Mouse (Mus musculus) kidney, embryonic 16.5 days (tissue): ENCODE data around the gene Asl. TPM values are rescaled to one million over a fixed set of nuclear protein-coding genes. Genes with fewer than 3 reads are reported as not detected.

Experiments
- ATAC-seq: fragments of 200-750 bp; cut with Nextera tagmentation; 2 replicates; pipeline ENCODE4 v1.8.0; 2017; ENCODE audit warnings: moderate TSS enrichment; ENCODE audit not compliant: low FRiP score, low TSS enrichment
- H3K27ac ChIP-seq: fragments of 300-500 bp; sonication (generic); 2 replicates; pipeline ENCODE4 v1.5.1; 2014; ENCODE audit warnings: low read length
- H3K27me3 ChIP-seq: fragments of 300-500 bp; sonication (generic); 2 replicates; pipeline ENCODE4 v1.6.1; 2014; ENCODE audit warnings: low read length, control low read depth, mixed read lengths; ENCODE audit not compliant: insufficient read depth
- H3K36me3 ChIP-seq: fragments of 300-500 bp; sonication (generic); 2 replicates; pipeline ENCODE4 v1.6.1; 2014; ENCODE audit warnings: low read length, control low read depth, mixed read lengths; ENCODE audit not compliant: insufficient read depth
- H3K4me1 ChIP-seq: fragments of 300-500 bp; sonication (generic); 2 replicates; pipeline ENCODE4 v1.6.1; 2014; ENCODE audit warnings: low read length, control low read depth, mixed read lengths; ENCODE audit not compliant: insufficient read depth
- H3K4me2 ChIP-seq: fragments of 300-500 bp; sonication (generic); replicated peaks from 2 replicates; pipeline ENCODE4 v1.6.1; 2014; ENCODE audit warnings: low read depth, low read length
- H3K4me3 ChIP-seq: fragments of 300-500 bp; sonication (generic); 2 replicates; pipeline ENCODE4 v1.5.1; 2014; ENCODE audit warnings: mild to moderate bottlenecking, low read length
- H3K9ac ChIP-seq: fragments of 300-500 bp; sonication (generic); replicated peaks from 2 replicates; pipeline ENCODE4 v1.6.1; 2014; ENCODE audit warnings: low read length
- H3K9me3 ChIP-seq: fragments of 300-500 bp; sonication (generic); 2 replicates; pipeline ENCODE4 v1.6.1; 2016; ENCODE audit warnings: low read length, control low read depth
- WGBS: fragments of 180-500 bp; shearing (Covaris S2); extraction: QIAGEN DNeasy Blood & Tissue Kit; methylation state at CpG from one replicate; pipeline ENCODE4 v1.1.7; 2014; 5-methylcytosine and 5-hydroxymethylcytosine counted together
- polyA plus RNA-seq: library from polyadenylated mRNA; unstranded; fragments of >200 nt; fragmentation: Nextera tagmentation; extraction: Ambion mirVana; gene quantifications from 2 replicates; pipeline ENCODE4 v1.2.1, GENCODE M21; 2015

Asl gene
- polyA plus RNA-seq, 1 experiment from 2014 or later = 73.9 TPM

DNA sequence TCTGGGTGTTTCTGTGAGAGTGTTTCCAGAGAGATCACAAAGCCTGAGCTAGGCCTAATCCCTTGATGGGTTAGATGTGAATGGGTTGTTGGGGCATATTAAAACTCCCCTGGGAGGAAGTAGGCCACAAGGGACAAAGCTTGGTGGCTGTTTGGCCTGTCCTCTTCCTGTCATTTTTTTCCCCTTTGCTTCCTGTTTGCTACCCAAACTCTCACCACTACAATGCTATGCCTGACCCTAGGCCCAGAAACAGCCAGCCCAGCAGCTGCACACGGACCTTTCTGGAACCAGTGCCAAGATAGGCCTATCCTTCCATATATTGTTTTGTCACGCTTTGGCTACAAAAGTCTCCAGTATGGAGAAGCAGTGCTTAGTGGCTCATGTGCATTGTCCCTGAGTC lies 33.0 kb upstream of the Asl start:
- Histone ChIP-seq H3K4me3 (no peak overlapping the region), H3K4me1 (peaks cover 6% of the 10 kb centered on the region), H3K9me3 (no peaks in the 10 kb centered on the region), H3K27me3 (no peaks in the 10 kb centered on the region), H3K4me2 (no peak overlapping the region), H3K36me3 (0 out of 2 replicates have a peak, but pooled peaks cover 18% of the 10 kb centered on the region), H3K27ac (peak overlapping the region; percentile 70), H3K9ac (no peak overlapping the region)
- 53% methylated on average over 2 of the region's 2 CpGs for WGBS
- peak; percentile 60; the same call in 1 of the 2 replicates for ATAC-seq

DNA sequence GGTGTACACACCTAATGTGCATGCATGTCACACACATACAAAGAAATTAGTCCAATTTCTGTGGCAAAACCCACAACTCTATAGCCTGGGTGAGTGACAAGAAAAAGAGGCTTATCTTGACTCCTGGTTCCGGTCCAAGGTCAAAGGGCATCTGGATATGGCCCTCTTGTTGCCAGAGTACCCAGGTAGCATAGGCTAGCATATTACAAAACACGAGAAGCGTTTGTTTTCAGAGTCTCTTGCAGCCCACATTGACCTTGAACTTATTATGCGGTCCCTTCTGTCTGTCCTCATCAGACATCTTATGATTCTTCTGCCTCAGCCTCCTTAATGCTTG lies 31.2 kb upstream of the Asl start:
- Histone ChIP-seq H3K4me2 (no peak overlapping the region), H3K4me3 (no peak overlapping the region), H3K4me1 (peaks cover 6% of the 10 kb centered on the region), H3K36me3 (0 out of 2 replicates have a peak, but pooled peaks cover 18% of the 10 kb centered on the region), H3K9me3 (no peaks in the 10 kb centered on the region), H3K27ac (no peak overlapping the region), H3K9ac (no peak overlapping the region), H3K27me3 (no peaks in the 10 kb centered on the region)
- 93% methylated on average over 4 of the region's 4 CpGs for WGBS
- ATAC-seq = no peak

DNA sequence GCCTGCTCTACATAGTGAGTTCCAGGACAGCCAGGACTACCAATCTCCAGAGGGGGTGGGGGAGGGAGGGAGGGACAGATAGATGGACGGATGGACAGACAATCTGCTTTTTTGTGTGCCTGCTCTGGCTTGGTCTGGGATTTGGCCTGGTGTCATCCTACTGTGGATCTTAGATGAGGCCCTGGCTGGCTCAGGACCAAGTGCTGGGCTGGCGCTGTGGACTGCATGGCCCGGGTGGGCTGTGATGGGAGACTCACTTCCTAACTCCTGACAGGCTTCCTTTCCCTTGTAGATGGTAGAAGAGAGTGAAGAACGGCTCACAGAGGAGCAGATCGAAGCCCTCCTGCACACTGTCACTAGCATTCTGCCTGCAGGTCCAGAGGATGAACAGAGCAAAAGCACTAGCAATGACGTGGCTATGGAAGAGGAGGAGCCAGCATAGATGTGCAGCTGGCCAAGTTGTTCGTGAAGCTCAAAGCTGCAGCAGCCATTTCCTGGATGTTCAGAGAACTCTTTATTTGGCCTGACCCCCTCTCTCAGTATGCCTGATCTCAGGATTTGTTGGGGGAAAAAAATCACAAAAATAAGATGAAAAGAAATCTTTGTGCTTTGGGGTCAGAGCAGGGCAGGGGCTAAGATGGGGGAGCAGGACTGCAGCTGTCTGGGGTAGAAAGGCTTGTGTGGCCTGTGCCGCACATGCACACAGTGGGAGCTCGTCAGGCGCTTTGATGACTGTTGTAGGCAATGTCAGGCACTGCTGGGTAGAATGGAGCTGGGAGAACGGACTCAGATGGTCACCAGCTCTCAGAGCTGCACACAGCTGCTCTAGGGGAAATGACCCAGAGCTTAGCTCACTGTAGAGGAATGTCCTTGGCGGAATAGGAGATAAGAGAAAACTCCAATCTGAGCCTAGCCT lies 30.6 kb upstream of the Asl start:
- Histone ChIP-seq H3K9ac (no peak overlapping the region), H3K4me2 (no peak overlapping the region), H3K4me3 (no peak overlapping the region), H3K27ac (peak overlapping the region; percentile 44; the same call in 1 of the 2 replicates), H3K4me1 (peaks cover 6% of the 10 kb centered on the region), H3K27me3 (no peaks in the 10 kb centered on the region), H3K9me3 (no peaks in the 10 kb centered on the region), H3K36me3 (peaks cover 18% of the 10 kb centered on the region; the same call in 1 of the 2 replicates)
- peak; percentile 61 for ATAC-seq
- WGBS = 79% methylated on average over 12 of the region's 12 CpGs

- H3K27ac ChIP-seq = no peak overlapping the region
- no peak overlapping the region for H3K4me2 ChIP-seq
- H3K4me1 ChIP-seq = peaks cover 6% of the 10 kb centered on the region; the same call in 1 of the 2 replicates
- WGBS = 90% methylated on average over 2 of the region's 2 CpGs
- H3K4me3 ChIP-seq = no peak overlapping the region
- H3K9me3 ChIP-seq = no peaks in the 10 kb centered on the region
- peaks cover 18% of the 10 kb centered on the region; the same call in 1 of the 2 replicates for H3K36me3 ChIP-seq
- H3K9ac ChIP-seq = no peak overlapping the region
- ATAC-seq = no peak
- H3K27me3 ChIP-seq = no peaks in the 10 kb centered on the region
Observed at GRCm38 (mm10) chr5:130056303-130056702, 27.3 kb upstream of the Asl start.

DNA sequence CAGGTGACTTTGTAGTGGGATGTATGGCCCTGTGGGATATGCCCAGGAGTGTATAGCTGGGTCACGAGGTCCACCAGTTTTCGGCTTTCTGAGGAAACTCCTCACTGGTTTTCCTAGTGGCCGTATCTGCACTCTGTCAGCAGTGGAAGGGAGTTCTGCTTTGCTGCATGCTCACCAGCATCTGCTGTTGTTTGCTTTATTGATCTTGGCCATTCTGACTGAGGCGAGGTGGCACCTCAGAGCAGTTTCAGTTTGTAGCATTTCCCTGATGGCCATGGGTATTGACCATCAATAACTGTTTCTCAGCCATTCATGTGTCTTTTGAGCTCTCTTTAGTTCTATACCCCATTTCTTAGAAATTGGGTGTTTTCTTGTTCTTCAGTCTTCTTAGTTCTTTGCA lies 26.6 kb upstream of the Asl start:
- peaks cover 15% of the 10 kb centered on the region; the same call in 1 of the 2 replicates for H3K36me3 ChIP-seq
- no peak overlapping the region for H3K4me3 ChIP-seq
- 88% methylated on average over 4 of the region's 4 CpGs for WGBS

DNA sequence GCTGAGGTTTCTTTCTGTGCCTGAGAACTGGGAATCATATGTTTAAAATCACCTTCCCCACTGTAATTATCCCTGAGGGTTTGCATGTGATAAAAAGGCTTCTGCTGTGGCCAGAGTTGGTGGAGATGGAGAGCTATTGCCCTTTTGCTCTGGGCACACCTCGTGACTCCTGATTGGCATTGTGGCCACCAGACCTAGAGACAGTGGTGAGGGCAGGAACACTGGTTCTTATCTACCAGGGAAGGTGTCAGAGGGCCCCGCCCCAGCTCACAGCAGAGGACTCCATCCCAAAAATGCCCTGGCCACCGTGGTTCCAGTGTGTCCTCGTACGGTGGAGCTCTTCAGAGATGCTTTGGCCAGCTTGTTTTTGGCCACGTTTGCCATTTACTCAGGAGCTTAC lies 23.9 kb upstream of the Asl start:
- Histone ChIP-seq H3K4me1 (no peaks in the 10 kb centered on the region; the same call in 1 of the 2 replicates), H3K9me3 (no peaks in the 10 kb centered on the region), H3K36me3 (peaks cover 5% of the 10 kb centered on the region; the same call in 1 of the 2 replicates), H3K4me2 (no peak overlapping the region), H3K27ac (no peak overlapping the region), H3K4me3 (no peak overlapping the region), H3K9ac (no peak overlapping the region), H3K27me3 (no peaks in the 10 kb centered on the region)
- ATAC-seq = no peak
- 95% methylated on average over 6 of the region's 6 CpGs for WGBS

More for the DNA sequence above, 26.6 kb upstream of the Asl start:
- Histone ChIP-seq H3K4me2 (no peak overlapping the region), H3K9me3 (no peaks in the 10 kb centered on the region), H3K27me3 (no peaks in the 10 kb centered on the region), H3K27ac (no peak overlapping the region), H3K4me1 (peaks cover 6% of the 10 kb centered on the region; the same call in 1 of the 2 replicates), H3K9ac (no peak overlapping the region)
- no peak for ATAC-seq

- ATAC-seq = no peak
- H3K4me1 ChIP-seq = no peaks in the 10 kb centered on the region; the same call in 1 of the 2 replicates
- no peaks in the 10 kb centered on the region for H3K9me3 ChIP-seq
- H3K27me3 ChIP-seq = no peaks in the 10 kb centered on the region
- no peak overlapping the region for H3K4me2 ChIP-seq
- WGBS = 81% methylated on average over 5 of the region's 5 CpGs
- H3K27ac ChIP-seq = no peak overlapping the region
- H3K36me3 ChIP-seq = peaks cover 3% of the 10 kb centered on the region; the same call in 1 of the 2 replicates
- H3K9ac ChIP-seq = no peak overlapping the region
- H3K4me3 ChIP-seq = no peak overlapping the region
Observed at GRCm38 (mm10) chr5:130052510-130052909, 23.5 kb upstream of the Asl start.

- Histone ChIP-seq H3K27ac (no peak overlapping the region), H3K4me1 (no peaks in the 10 kb centered on the region; the same call in 1 of the 2 replicates), H3K9me3 (no peaks in the 10 kb centered on the region), H3K4me3 (no peak overlapping the region), H3K36me3 (peaks cover 14% of the 10 kb centered on the region), H3K4me2 (no peak overlapping the region), H3K9ac (no peak overlapping the region), H3K27me3 (no peaks in the 10 kb centered on the region)
- no peak for ATAC-seq
- WGBS = 82% methylated on average over 15 of the region's 15 CpGs
Observed at GRCm38 (mm10) chr5:130051073-130051860, 22.2 kb upstream of the Asl start.

DNA sequence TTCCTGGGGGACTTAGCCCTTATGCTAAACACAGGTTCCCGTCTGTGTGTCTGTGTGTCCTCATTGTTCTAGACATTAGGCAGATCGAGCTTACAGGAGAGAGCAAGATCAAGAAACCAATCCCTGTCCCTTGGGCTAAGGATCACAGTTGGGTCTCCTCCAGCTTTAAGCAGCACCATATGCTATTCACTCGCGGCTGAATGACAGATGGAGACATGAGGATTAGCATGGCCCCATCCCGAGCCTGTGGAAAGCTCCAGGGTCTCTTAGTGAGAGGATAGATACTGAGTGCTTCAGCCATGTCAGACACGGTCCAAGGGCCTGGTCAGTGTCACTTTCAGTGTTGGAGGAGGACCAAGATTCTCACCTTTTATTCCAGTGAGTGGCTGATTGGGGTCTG lies 21.4 kb upstream of the Asl start:
- Histone ChIP-seq H3K4me3 (no peak overlapping the region), H3K27ac (no peak overlapping the region), H3K27me3 (no peaks in the 10 kb centered on the region), H3K4me2 (no peak overlapping the region), H3K9me3 (no peaks in the 10 kb centered on the region), H3K4me1 (no peaks in the 10 kb centered on the region; the same call in 1 of the 2 replicates), H3K36me3 (peaks cover 19% of the 10 kb centered on the region), H3K9ac (no peak overlapping the region)
- WGBS = 83% methylated on average over 6 of the region's 6 CpGs
- ATAC-seq = no peak
